Mouse (Mus musculus) MEL (cell line): ENCODE measurements at regions not wholly inside any gene's neighbourhood (a gene's known extent, or its start where the extent isn't known, plus 50 kb on each side); places are given as distances from the start of the nearest gene placed in this dataset.

Source experiments
- DNase-seq: peaks from one replicate; pipeline ENCODE4 v3.0.0; 2011; ENCODE audit warnings: low read depth, low spot score
- H3K27ac ChIP-seq: 2 replicates; pipeline ENCODE4 v1.5.1; 2012; ENCODE audit warnings: low read depth, mild to moderate bottlenecking, control low read depth, low read length, moderate library complexity; ENCODE audit not compliant: control insufficient read depth
- H3K27me3 ChIP-seq, 2 experiments: fragments of 150-350 bp in 1 of 2; sonication (generic) in 1 of 2; 2 replicates each; pipeline ENCODE4 v1.6.1; 2012; ENCODE audit warnings: low read length in 2 of 2, mild to moderate bottlenecking in 2 of 2, improper control_type of control experiment in 1 of 2, moderate library complexity in 1 of 2; ENCODE audit not compliant: insufficient read depth in 2 of 2, control insufficient read depth in 1 of 2
- H3K36me3 ChIP-seq, 2 experiments: 2 replicates each; pipeline ENCODE4 v1.6.1; 2012 to 2014; ENCODE audit warnings: low read length in 2 of 2, improper control_type of control experiment in 1 of 2, inconsistent platforms in 1 of 2, mild to moderate bottlenecking in 1 of 2; ENCODE audit not compliant: insufficient read depth in 2 of 2, control insufficient read depth in 1 of 2
- H3K4me1 ChIP-seq, 2 experiments: fragments of 150-350 bp in 1 of 2; sonication (generic) in 1 of 2; 2 replicates each; pipeline ENCODE4 v1.6.1; 2012; ENCODE audit warnings: low read length in 2 of 2, improper control_type of control experiment in 1 of 2, mild to moderate bottlenecking in 1 of 2; ENCODE audit not compliant: insufficient read depth in 2 of 2, control insufficient read depth in 1 of 2
- H3K4me3 ChIP-seq, 2 experiments: fragments of 150-350 bp in 1 of 2; sonication (generic) in 1 of 2; 2 replicates each; pipeline ENCODE4 v1.5.1; 2012; ENCODE audit warnings: low read depth in 2 of 2, low read length in 2 of 2, mild to moderate bottlenecking in 2 of 2, moderate library complexity in 2 of 2, control low read depth in 1 of 2, improper control_type of control experiment in 1 of 2; ENCODE audit not compliant: control insufficient read depth in 1 of 2, insufficient read depth in 1 of 2
- H3K79me2 ChIP-seq: 2 replicates; pipeline ENCODE4 v1.6.1; 2012; ENCODE audit warnings: mild to moderate bottlenecking, low read length, moderate library complexity; ENCODE audit not compliant: control insufficient read depth, poor library complexity, insufficient read depth
- H3K9ac ChIP-seq: 2 replicates; pipeline ENCODE4 v1.6.1; 2012; ENCODE audit warnings: low read depth, mild to moderate bottlenecking, control low read depth, low read length, moderate library complexity; ENCODE audit not compliant: control insufficient read depth, poor library complexity, severe bottlenecking
- H3K9me3 ChIP-seq: fragments of 150-350 bp; sonication (generic); replicated peaks from 2 replicates; pipeline ENCODE4 v1.6.1; 2012; ENCODE audit warnings: mild to moderate bottlenecking, low read length, improper control_type of control experiment, moderate library complexity; ENCODE audit not compliant: insufficient read depth
- CHD2 ChIP-seq: IDR thresholded peaks from 2 replicates; pipeline ENCODE4 v1.6.1; 2011; ENCODE audit warnings: low read length, improper control_type of control experiment
- CTCF ChIP-seq, 3 experiments: IDR thresholded peaks in 2 of 3; conservative IDR thresholded peaks in 1 of 3; 2 replicates each; pipeline ENCODE4 v1.5.1; 2011 to 2012; ENCODE audit warnings: low read length in 3 of 3, low read depth in 2 of 3, mild to moderate bottlenecking in 2 of 3, improper control_type of control experiment in 1 of 3, inconsistent platforms in 1 of 3, mixed read lengths in 1 of 3, moderate library complexity in 1 of 3; ENCODE audit not compliant: control insufficient read depth in 1 of 3, insufficient read depth in 1 of 3, poor library complexity in 1 of 3, severe bottlenecking in 1 of 3
- EP300 ChIP-seq, 2 experiments: IDR thresholded peaks; 2 replicates each; pipeline ENCODE4 v1.6.1; 2011; ENCODE audit warnings: improper control_type of control experiment in 2 of 2, low read length in 2 of 2, low read depth in 1 of 2, mild to moderate bottlenecking in 1 of 2
- ETS1 ChIP-seq: IDR thresholded peaks from 2 replicates; pipeline ENCODE4 v1.6.1; 2012; ENCODE audit warnings: low read depth, mild to moderate bottlenecking, inconsistent platforms, low read length, improper control_type of control experiment, moderate library complexity
- GABPA ChIP-seq: IDR thresholded peaks from 2 replicates; pipeline ENCODE4 v1.6.1; 2012; ENCODE audit warnings: low read depth, mild to moderate bottlenecking, inconsistent platforms, low read length, improper control_type of control experiment, moderate library complexity
- GATA1 ChIP-seq: IDR thresholded peaks from 2 replicates; pipeline ENCODE4 v1.6.1; 2011; ENCODE audit warnings: low read depth, low read length, improper control_type of control experiment
- HCFC1 ChIP-seq: IDR thresholded peaks from 2 replicates; pipeline ENCODE4 v1.6.1; 2012; ENCODE audit warnings: low read depth, mild to moderate bottlenecking, inconsistent platforms, low read length, improper control_type of control experiment, moderate library complexity
- JUND ChIP-seq: IDR thresholded peaks from 2 replicates; pipeline ENCODE4 v1.6.1; 2011; ENCODE audit warnings: low read depth, mild to moderate bottlenecking, improper control_type of control experiment, low read length
- KAT2A ChIP-seq: conservative IDR thresholded peaks from 2 replicates; pipeline ENCODE4 v1.6.1; 2012; ENCODE audit warnings: low read depth, low read length, improper control_type of control experiment, inconsistent platforms
- MAFK ChIP-seq: IDR thresholded peaks from 2 replicates; pipeline ENCODE4 v1.6.1; 2011; ENCODE audit warnings: low read depth, mild to moderate bottlenecking, low read length, improper control_type of control experiment, borderline replicate concordance
- MAX ChIP-seq: IDR thresholded peaks from 2 replicates; pipeline ENCODE4 v1.6.1; 2011; ENCODE audit warnings: low read length, improper control_type of control experiment
- MXI1 ChIP-seq: IDR thresholded peaks from 2 replicates; pipeline ENCODE4 v1.6.1; 2011; ENCODE audit warnings: mild to moderate bottlenecking, low read depth, low read length, improper control_type of control experiment
- MYB ChIP-seq: IDR thresholded peaks from 2 replicates; pipeline ENCODE4 v1.6.1; 2011; ENCODE audit warnings: mild to moderate bottlenecking, low read depth, low read length, improper control_type of control experiment
- NRF1 ChIP-seq: IDR thresholded peaks from 2 replicates; pipeline ENCODE4 v1.6.1; 2014; ENCODE audit warnings: low read depth, mild to moderate bottlenecking, inconsistent platforms, low read length, improper control_type of control experiment, moderate library complexity; ENCODE audit not compliant: poor library complexity, insufficient read depth, severe bottlenecking
- POLR2A ChIP-seq, 2 experiments: IDR thresholded peaks; 2 replicates each; pipeline ENCODE4 v1.6.1; 2011 to 2012; ENCODE audit warnings: low read length in 2 of 2, mild to moderate bottlenecking in 2 of 2, control low read depth in 1 of 2, improper control_type of control experiment in 1 of 2, low read depth in 1 of 2, moderate library complexity in 1 of 2; ENCODE audit not compliant: control insufficient read depth in 1 of 2, insufficient read depth in 1 of 2, poor library complexity in 1 of 2
- POLR2AphosphoS2 ChIP-seq: IDR thresholded peaks from 2 replicates; pipeline ENCODE4 v1.6.1; 2011; ENCODE audit warnings: low read length, improper control_type of control experiment
- POLR2AphosphoS5 ChIP-seq: IDR thresholded peaks from 2 replicates; pipeline ENCODE4 v1.6.1; 2012; ENCODE audit warnings: low read depth, borderline replicate concordance, mild to moderate bottlenecking, inconsistent platforms, low read length, moderate library complexity, mixed read lengths
- RAD21 ChIP-seq: IDR thresholded peaks from 2 replicates; pipeline ENCODE4 v1.6.1; 2011; ENCODE audit warnings: mild to moderate bottlenecking, low read depth, low read length, improper control_type of control experiment
- SIN3A ChIP-seq: IDR thresholded peaks from 2 replicates; pipeline ENCODE4 v1.6.1; 2012; ENCODE audit warnings: low read length, improper control_type of control experiment, inconsistent platforms
- SMC3 ChIP-seq: IDR thresholded peaks from 2 replicates; pipeline ENCODE4 v1.6.1; 2011; ENCODE audit warnings: low read depth, low read length, improper control_type of control experiment
- TAL1 ChIP-seq: IDR thresholded peaks from 2 replicates; pipeline ENCODE4 v1.6.1; 2012; ENCODE audit warnings: mild to moderate bottlenecking, inconsistent platforms, low read length, moderate library complexity, mixed read lengths
- TBP ChIP-seq: IDR thresholded peaks from 2 replicates; pipeline ENCODE4 v1.8.0; 2011; ENCODE audit warnings: low read depth, low read length, improper control_type of control experiment
- TCF12 ChIP-seq: IDR thresholded peaks from 2 replicates; pipeline ENCODE4 v1.6.1; 2014; ENCODE audit warnings: low read depth, mild to moderate bottlenecking, inconsistent platforms, low read length, improper control_type of control experiment, moderate library complexity
- UBTF ChIP-seq: IDR thresholded peaks from 2 replicates; pipeline ENCODE4 v1.6.1; 2012; ENCODE audit warnings: low read depth, mild to moderate bottlenecking, inconsistent platforms, low read length, improper control_type of control experiment, moderate library complexity, borderline replicate concordance; ENCODE audit not compliant: insufficient read depth
- USF1 ChIP-seq: IDR thresholded peaks from 2 replicates; pipeline ENCODE4 v1.6.1; 2014; ENCODE audit warnings: low read depth, mild to moderate bottlenecking, inconsistent platforms, low read length, improper control_type of control experiment, moderate library complexity
- USF2 ChIP-seq, 2 experiments: IDR thresholded peaks; 2 replicates each; pipeline ENCODE4 v1.6.1; 2011 to 2012; ENCODE audit warnings: improper control_type of control experiment in 2 of 2, low read length in 2 of 2, borderline replicate concordance in 1 of 2, inconsistent platforms in 1 of 2, low read depth in 1 of 2, mild to moderate bottlenecking in 1 of 2; ENCODE audit not compliant: insufficient read depth in 1 of 2
- ZC3H11A ChIP-seq: IDR thresholded peaks from 2 replicates; pipeline ENCODE4 v1.6.1; 2012; ENCODE audit warnings: low read depth, mild to moderate bottlenecking, inconsistent platforms, low read length, improper control_type of control experiment
- ZKSCAN1 ChIP-seq: IDR thresholded peaks from 2 replicates; pipeline ENCODE4 v1.6.1; 2012; ENCODE audit warnings: low read depth, mild to moderate bottlenecking, inconsistent platforms, low read length, improper control_type of control experiment, moderate library complexity
- ZMIZ1 ChIP-seq: IDR thresholded peaks from 2 replicates; pipeline ENCODE4 v1.6.1; 2012; ENCODE audit warnings: low read depth, mild to moderate bottlenecking, inconsistent platforms, low read length, improper control_type of control experiment, moderate library complexity
- ZNF384 ChIP-seq: IDR thresholded peaks from 2 replicates; pipeline ENCODE4 v1.6.1; 2012; ENCODE audit warnings: low read depth, mild to moderate bottlenecking, inconsistent platforms, low read length, improper control_type of control experiment

GRCm38 (mm10) chr12:12715528-12715927, 226.2 kb downstream of the Mycn start:
- TF ChIP-seq MXI1, result no peak
- TF ChIP-seq ETS1, result no peak
- TF ChIP-seq USF1, result no peak
- TF ChIP-seq CTCF (IDR thresholded peaks at IDR 0.05 in 2 of 3, conservative IDR thresholded peaks at IDR 0.05 in 1 of 3; ENCODE audit: control insufficient read depth in 1 of 3, insufficient read depth in 1 of 3, low read depth in 2 of 3, low read length in 3 of 3, poor library complexity in 1 of 3, severe bottlenecking in 1 of 3), result no peak
- TF ChIP-seq SIN3A, result no peak
- TF ChIP-seq USF2 (IDR thresholded peaks at IDR 0.05; ENCODE audit: borderline replicate concordance in 1 of 2, insufficient read depth in 1 of 2, low read depth in 1 of 2, low read length in 2 of 2), result no peak
- no peak for TF ChIP-seq GATA1
- TF ChIP-seq MAFK, result no peak
- no peak for TF ChIP-seq GABPA
- no peak for TF ChIP-seq POLR2AphosphoS2
- no peak for TF ChIP-seq ZNF384
- TF ChIP-seq NRF1, result no peak
- no peak for TF ChIP-seq SMC3
- TF ChIP-seq TBP, result no peak
- TF ChIP-seq POLR2A (IDR thresholded peaks at IDR 0.05; ENCODE audit: control insufficient read depth in 1 of 2, insufficient read depth in 1 of 2, low read depth in 1 of 2, low read length in 2 of 2, poor library complexity in 1 of 2), result no peak
- no peak for TF ChIP-seq ZC3H11A
- TF ChIP-seq ZMIZ1, result no peak
- TF ChIP-seq MYB, result no peak
- TF ChIP-seq, all 39 proteins: peak for 0

GRCm38 (mm10) chr12:12710184-12710609, 231.5 kb downstream of the Mycn start:
- H3K79me2 ChIP-seq, result no peaks in the 10 kb centered on the region
- TF ChIP-seq TAL1, result no peak
- no peak for TF ChIP-seq USF1
- TF ChIP-seq CHD2, result no peak
- no peak for TF ChIP-seq USF2 (IDR thresholded peaks at IDR 0.05; ENCODE audit: borderline replicate concordance in 1 of 2, insufficient read depth in 1 of 2, low read depth in 1 of 2, low read length in 2 of 2)
- no peak for TF ChIP-seq TCF12
- no peak for TF ChIP-seq RAD21
- TF ChIP-seq EP300 (IDR thresholded peaks at IDR 0.05; ENCODE audit: low read depth in 1 of 2, low read length in 2 of 2), result no peak
- no peak for TF ChIP-seq POLR2AphosphoS5
- no peak for TF ChIP-seq UBTF
- no peak for TF ChIP-seq HCFC1
- no peak for TF ChIP-seq NRF1
- no peak for TF ChIP-seq JUND
- no peak for TF ChIP-seq ZKSCAN1
- no peak for TF ChIP-seq ZNF384
- TF ChIP-seq ETS1, result no peak
- TF ChIP-seq KAT2A, result no peak
- no peak for TF ChIP-seq SMC3
- TF ChIP-seq MAX, result no peak
- no peak overlapping the region for H3K9ac ChIP-seq
- H3K4me3 ChIP-seq, result no peak overlapping the region
- H3K27ac ChIP-seq, result no peak overlapping the region
- no peaks in the 10 kb centered on the region for H3K4me1 ChIP-seq
- no peaks in the 10 kb centered on the region for H3K36me3 ChIP-seq
- no peaks in the 10 kb centered on the region for H3K9me3 ChIP-seq
- no peaks in the 10 kb centered on the region for H3K27me3 ChIP-seq
- no peak for DNase-seq

More at GRCm38 (mm10) chr12:12715528-12715927, 226.2 kb downstream of the Mycn start:
- H3K27me3 ChIP-seq, result no peaks in the 10 kb centered on the region
- DNase-seq, result no peak
- no peaks in the 10 kb centered on the region for H3K36me3 ChIP-seq
- H3K4me1 ChIP-seq, result no peaks in the 10 kb centered on the region
- no peak overlapping the region for H3K9ac ChIP-seq
- no peak overlapping the region for H3K4me3 ChIP-seq
- no peak overlapping the region for H3K27ac ChIP-seq
- H3K9me3 ChIP-seq, result no peaks in the 10 kb centered on the region
- no peaks in the 10 kb centered on the region for H3K79me2 ChIP-seq
